25 mouse cellular contexts compared by ENCODE assay signal in the genomic region with DNA sequence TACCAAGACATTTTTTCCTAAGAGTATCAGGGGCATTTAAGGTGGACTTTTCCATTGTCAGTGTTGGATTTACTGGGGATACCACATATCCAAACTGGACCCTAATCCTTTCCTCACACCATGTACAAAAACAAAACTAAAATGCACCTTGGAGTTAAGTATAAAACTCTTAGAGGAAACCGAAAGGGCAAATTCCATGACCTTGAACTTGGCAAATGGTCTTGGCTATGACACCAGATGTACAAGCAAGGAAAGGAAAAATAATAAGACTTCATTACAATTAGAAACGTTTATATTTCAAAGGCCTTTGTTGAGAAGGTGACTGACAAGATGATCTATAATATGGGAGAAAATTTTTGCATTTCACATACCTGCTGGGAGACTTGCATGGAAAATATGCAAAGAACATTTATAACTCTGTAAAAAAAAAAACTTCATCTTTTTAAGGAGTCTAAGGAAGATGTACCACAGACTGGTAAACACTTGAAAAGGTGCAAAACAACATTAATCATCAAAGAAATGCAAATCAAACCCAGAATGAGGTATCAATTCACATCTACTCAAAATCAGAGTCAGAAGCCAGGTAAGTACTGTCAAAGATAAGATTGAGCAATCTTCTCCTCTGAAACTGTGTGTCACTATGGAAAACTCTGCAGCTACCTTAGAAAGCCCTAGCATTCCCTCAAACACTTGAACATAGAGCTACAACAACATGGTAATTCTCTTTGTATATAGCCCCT.
"Had no signal": no experiment of that assay in that cellular context is flagged by ENCODE, and none has a peak within 500 bp of the region (broad histone marks: within the 10 kb centered on the region; RNA-seq: fewer than 3 reads in every experiment).

No protein-coding gene starts in this region.

- H3K36me3 ChIP-seq: heart, embryonic 10.5 days; heart, embryonic 12.5 days; hindbrain, embryonic 10.5 days; hindbrain, embryonic 12.5 days; intestine, embryonic 15.5 days; kidney, embryonic 15.5 days; limb, embryonic 10.5 days; limb, embryonic 12.5 days; liver, embryonic 13.5 days; liver, embryonic 15.5 days had no signal

- H3K9ac ChIP-seq: heart, embryonic 12.5 days; hindbrain, embryonic 12.5 days; hindbrain, embryonic 14.5 days; intestine, embryonic 15.5 days; kidney, embryonic 15.5 days; limb, embryonic 12.5 days; liver, embryonic 13.5 days; liver, embryonic 15.5 days; liver, postnatal 0 days had no signal

- H3K4me3 ChIP-seq: gastrocnemius, adult 2 months; heart, embryonic 10.5 days; heart, embryonic 12.5 days; hindbrain, embryonic 10.5 days; hindbrain, embryonic 12.5 days; intestine, embryonic 15.5 days; kidney, embryonic 15.5 days; layer of hippocampus, adult 2 months; left cerebral cortex, adult 2 months; limb, embryonic 10.5 days; limb, embryonic 12.5 days; liver, embryonic 13.5 days; liver, embryonic 15.5 days had no signal

- H3K9me3 ChIP-seq: heart, embryonic 10.5 days; hindbrain, embryonic 12.5 days; intestine, embryonic 15.5 days; kidney, embryonic 15.5 days; limb, embryonic 10.5 days; liver, embryonic 13.5 days; liver, embryonic 15.5 days had no signal

- H3K4me2 ChIP-seq: heart, embryonic 12.5 days; hindbrain, embryonic 12.5 days; hindbrain, embryonic 14.5 days; intestine, embryonic 15.5 days; kidney, embryonic 15.5 days; limb, embryonic 12.5 days; liver, embryonic 11.5 days; liver, embryonic 13.5 days; liver, embryonic 15.5 days had no signal

- ATAC-seq: hindbrain, embryonic 16.5 days; inflammation-experienced regulatory T-cells, adult 6 months; intestine, embryonic 15.5 days; intestine, postnatal 0 days; liver, postnatal 0 days had no signal

- H3K27me3 ChIP-seq: heart, embryonic 12.5 days; hindbrain, embryonic 12.5 days; intestine, embryonic 15.5 days; kidney, embryonic 15.5 days; limb, embryonic 12.5 days; liver, embryonic 13.5 days; liver, embryonic 15.5 days had no signal

- H3K4me1 ChIP-seq: heart, embryonic 10.5 days; heart, embryonic 12.5 days; hindbrain, embryonic 10.5 days; hindbrain, embryonic 12.5 days; intestine, embryonic 15.5 days; kidney, embryonic 15.5 days; limb, embryonic 10.5 days; limb, embryonic 12.5 days; liver, embryonic 13.5 days; liver, embryonic 15.5 days had no signal

- DNase-seq: gastrocnemius, adult 2 months; gastrocnemius, postnatal 10 days; gastrocnemius, postnatal 25 days; heart, adult 18-20 months; heart, postnatal 10 days; heart, postnatal 4 days; liver; liver, embryonic 13.5 days; liver, postnatal 0 days had no signal

- H3K27ac ChIP-seq: gastrocnemius, adult 2 months; heart, embryonic 10.5 days; hindbrain, embryonic 10.5 days; hindbrain, embryonic 12.5 days; hindbrain, embryonic 14.5 days; intestine, embryonic 15.5 days; kidney, embryonic 15.5 days; layer of hippocampus, adult 2 months; left cerebral cortex, adult 2 months; limb, embryonic 10.5 days; limb, embryonic 12.5 days; liver, embryonic 13.5 days; liver, embryonic 15.5 days had no signal
